Mouse (Mus musculus): Measurements from ENCODE around the gene Trir.

DNA sequence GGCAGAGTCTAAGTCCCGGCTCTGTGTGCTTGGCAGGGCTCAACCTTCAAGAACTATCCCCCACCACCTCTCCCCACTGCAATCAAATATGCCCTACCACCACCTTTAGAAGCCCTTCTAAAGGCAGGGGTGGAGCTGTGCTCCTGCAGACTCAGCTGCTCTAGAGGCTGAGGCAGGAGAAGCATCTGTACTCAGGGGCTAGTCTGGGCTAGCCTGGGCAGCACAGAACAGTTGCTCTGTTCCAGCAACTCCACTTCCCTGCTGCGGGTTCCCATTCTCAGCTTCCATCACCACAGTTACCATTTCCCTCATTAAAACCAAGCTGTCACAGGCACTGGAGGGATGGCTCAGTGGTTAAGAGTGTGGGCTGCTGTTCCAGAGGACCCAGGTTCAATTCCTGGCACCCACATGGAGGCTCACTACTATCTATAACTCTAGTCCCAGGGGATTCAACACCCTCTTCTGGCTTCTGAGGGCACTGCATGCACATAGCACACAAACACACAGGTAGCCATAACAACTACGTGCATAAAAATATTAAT is 5.0 kb upstream of the Trir start:
- TF ChIP-seq ZNF384 (IDR thresholded peaks at IDR 0.05; ENCODE audit: low read depth, low read length): no peak
- no peak for TF ChIP-seq MAFK (IDR thresholded peaks at IDR 0.05; ENCODE audit: insufficient read depth, low read depth, low read length)
- TF ChIP-seq HCFC1 (IDR thresholded peaks at IDR 0.05; ENCODE audit: borderline replicate concordance, insufficient read depth, low read length): no peak
- TF ChIP-seq ZC3H11A (IDR thresholded peaks at IDR 0.05; ENCODE audit: borderline replicate concordance, low read depth, low read length): no peak
- TF ChIP-seq CHD2 (IDR thresholded peaks at IDR 0.05; ENCODE audit: low read depth, low read length): no peak
